Mouse (Mus musculus): Measurements from ENCODE around the gene Mlxip. TPM values are rescaled to one million over a fixed set of nuclear protein-coding genes. Genes with fewer than 3 reads are reported as not detected.

Gene Mlxip
- polyA plus RNA-seq, 1 experiment from 2014 or later: 22.7 TPM

DNA sequence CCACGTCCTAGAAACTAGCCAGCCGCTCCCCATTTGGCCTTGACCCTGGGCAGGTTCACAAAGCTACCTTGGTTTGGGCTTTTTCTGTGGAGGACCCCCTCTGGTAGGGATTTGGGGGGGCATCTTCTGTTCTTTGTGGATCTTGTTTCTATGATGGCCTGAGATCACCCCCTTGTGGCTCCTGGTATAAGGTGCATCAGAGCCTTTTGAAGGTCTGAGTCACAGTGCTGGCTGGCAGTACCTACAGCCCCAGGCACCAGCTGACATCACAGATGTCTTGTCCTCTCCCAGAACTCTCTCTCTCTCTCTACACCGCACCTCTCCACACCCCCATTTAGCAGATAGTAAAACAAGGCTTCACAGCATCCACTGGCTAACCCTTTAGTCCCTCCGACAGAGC is 105.1 kb downstream of the Mlxip start:
- H3K9me3 ChIP-seq (ENCODE audit: control insufficient read depth, low read length): no peaks in the 10 kb centered on the region
- no peaks in the 10 kb centered on the region for H3K36me3 ChIP-seq (ENCODE audit: control insufficient read depth, insufficient read depth, low read length)
- 57% methylated on average over 4 of the region's 4 CpGs for WGBS
- H3K4me1 ChIP-seq (replicated peaks; ENCODE audit: control insufficient read depth, insufficient read depth, low read length): no peaks in the 10 kb centered on the region
- no peaks in the 10 kb centered on the region for H3K27me3 ChIP-seq (ENCODE audit: control insufficient read depth, insufficient read depth, low read length)
- H3K4me3 ChIP-seq (ENCODE audit: low read depth, low read length): no peak overlapping the region
- ATAC-seq (replicated peaks; ENCODE audit: low FRiP score): no peak
- DNase-seq (ENCODE audit: low spot score): no peak
- no peak overlapping the region for H3K27ac ChIP-seq (ENCODE audit: low read depth, low read length)
- no peak overlapping the region for H3K9ac ChIP-seq (ENCODE audit: low read length)
- H3K4me2 ChIP-seq (ENCODE audit: low read depth, low read length, severe bottlenecking): no peak overlapping the region

DNA sequence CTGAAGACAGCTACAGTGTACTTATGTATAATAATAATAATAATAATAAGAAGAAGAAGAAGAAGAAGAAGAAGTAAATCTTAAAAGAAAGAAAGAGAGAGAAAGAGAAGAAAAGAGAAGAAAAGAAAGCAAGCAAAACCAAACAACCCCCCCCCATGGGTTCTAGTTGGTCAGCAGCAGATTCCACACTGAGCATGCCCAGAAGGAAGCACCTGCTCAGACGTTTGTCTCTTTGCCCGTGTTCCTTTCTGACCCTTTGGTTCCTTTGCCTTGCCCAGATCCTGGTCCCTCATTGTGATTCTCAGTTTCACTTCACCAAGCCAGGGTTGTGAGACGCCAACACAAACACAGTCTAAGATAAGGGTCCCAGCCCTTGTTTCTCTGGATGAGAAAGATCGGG is 107.4 kb downstream of the Mlxip start:
- no peak overlapping the region for H3K4me2 ChIP-seq (ENCODE audit: low read depth, low read length, severe bottlenecking)
- ATAC-seq (replicated peaks; ENCODE audit: low FRiP score) (no peak), DNase-seq (ENCODE audit: low spot score) (no peak)
- H3K9ac ChIP-seq (ENCODE audit: low read length): no peak overlapping the region
- no peaks in the 10 kb centered on the region for H3K36me3 ChIP-seq (ENCODE audit: control insufficient read depth, insufficient read depth, low read length)
- 86% methylated on average over 4 of the region's 4 CpGs for WGBS
- H3K27me3 ChIP-seq (ENCODE audit: control insufficient read depth, insufficient read depth, low read length): no peaks in the 10 kb centered on the region
- H3K4me1 ChIP-seq (replicated peaks; ENCODE audit: control insufficient read depth, insufficient read depth, low read length): no peaks in the 10 kb centered on the region
- no peaks in the 10 kb centered on the region for H3K9me3 ChIP-seq (ENCODE audit: control insufficient read depth, low read length)
- no peak overlapping the region for H3K27ac ChIP-seq (ENCODE audit: low read depth, low read length)
- H3K4me3 ChIP-seq (ENCODE audit: low read depth, low read length): no peak overlapping the region

Other genes with a start within 250 kb of the Mlxip start
- 68.5 and 77.8 TPM in 2 replicates for gene Psmd9, start 225.4 kb upstream of the Mlxip start, polyA plus RNA-seq (2014; fragmentation: Nextera tagmentation; extraction: Ambion mirVana)
- not detected in 2 replicates for gene Hpd, start 212.1 kb upstream of the Mlxip start, polyA plus RNA-seq (2014; fragmentation: Nextera tagmentation; extraction: Ambion mirVana)
- gene Wdr66, start 142.7 kb upstream of the Mlxip start, polyA plus RNA-seq (2014; fragmentation: Nextera tagmentation; extraction: Ambion mirVana): 1.1 and 1.9 TPM in 2 replicates
- 57.1 and 61.7 TPM in 2 replicates for gene Bcl7a, start 51.0 kb upstream of the Mlxip start, polyA plus RNA-seq (2014; fragmentation: Nextera tagmentation; extraction: Ambion mirVana)
- not detected in 2 replicates for gene Lrrc43, start 94.5 kb downstream of the Mlxip start, polyA plus RNA-seq (2014; fragmentation: Nextera tagmentation; extraction: Ambion mirVana)
- not detected in 2 replicates for gene Il31, start 94.7 kb downstream of the Mlxip start, polyA plus RNA-seq (2014; fragmentation: Nextera tagmentation; extraction: Ambion mirVana)
- gene B3gnt4, start 115.7 kb downstream of the Mlxip start, polyA plus RNA-seq (2014; fragmentation: Nextera tagmentation; extraction: Ambion mirVana): 1.0 and 1.1 TPM in 2 replicates
- 140 and 143 TPM in 2 replicates for gene Diablo, start 129.4 kb downstream of the Mlxip start, polyA plus RNA-seq (2014; fragmentation: Nextera tagmentation; extraction: Ambion mirVana)
- 0.45 and 0.64 TPM in 2 replicates for gene Gm49027, start 130.7 kb downstream of the Mlxip start, polyA plus RNA-seq (2014; fragmentation: Nextera tagmentation; extraction: Ambion mirVana)
- 31.0 and 39.6 TPM in 2 replicates for gene Vps33a, start 178.2 kb downstream of the Mlxip start, polyA plus RNA-seq (2014; fragmentation: Nextera tagmentation; extraction: Ambion mirVana)